Mouse (Mus musculus): ENCODE measurements at regions not wholly inside any gene's neighbourhood (a gene's known extent, or its start where the extent isn't known, plus 50 kb on each side); places are given as distances from the start of the nearest gene placed in this dataset.

DNA sequence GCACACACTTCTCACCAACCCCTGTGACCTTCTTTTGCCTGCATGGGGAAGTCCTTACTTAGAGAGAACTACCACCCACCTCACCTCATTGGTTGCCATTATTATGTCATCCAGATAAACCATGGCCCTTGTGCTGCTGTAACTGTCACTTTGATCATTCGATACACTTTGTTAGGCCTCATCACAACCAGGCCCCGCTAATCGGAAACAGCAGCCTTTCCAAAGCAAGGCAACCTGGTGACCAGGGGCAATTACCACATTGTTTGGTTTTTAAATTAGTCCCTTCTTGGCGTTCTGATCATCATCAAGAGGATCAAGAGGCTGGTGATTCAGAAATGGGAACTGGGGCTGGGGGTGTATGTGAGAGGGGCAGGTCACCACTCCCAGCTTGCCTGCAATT is 208.9 kb upstream of the Meis1 start:
- no peak for DNase-seq (ENCODE audit: low read depth, low spot score)

DNA sequence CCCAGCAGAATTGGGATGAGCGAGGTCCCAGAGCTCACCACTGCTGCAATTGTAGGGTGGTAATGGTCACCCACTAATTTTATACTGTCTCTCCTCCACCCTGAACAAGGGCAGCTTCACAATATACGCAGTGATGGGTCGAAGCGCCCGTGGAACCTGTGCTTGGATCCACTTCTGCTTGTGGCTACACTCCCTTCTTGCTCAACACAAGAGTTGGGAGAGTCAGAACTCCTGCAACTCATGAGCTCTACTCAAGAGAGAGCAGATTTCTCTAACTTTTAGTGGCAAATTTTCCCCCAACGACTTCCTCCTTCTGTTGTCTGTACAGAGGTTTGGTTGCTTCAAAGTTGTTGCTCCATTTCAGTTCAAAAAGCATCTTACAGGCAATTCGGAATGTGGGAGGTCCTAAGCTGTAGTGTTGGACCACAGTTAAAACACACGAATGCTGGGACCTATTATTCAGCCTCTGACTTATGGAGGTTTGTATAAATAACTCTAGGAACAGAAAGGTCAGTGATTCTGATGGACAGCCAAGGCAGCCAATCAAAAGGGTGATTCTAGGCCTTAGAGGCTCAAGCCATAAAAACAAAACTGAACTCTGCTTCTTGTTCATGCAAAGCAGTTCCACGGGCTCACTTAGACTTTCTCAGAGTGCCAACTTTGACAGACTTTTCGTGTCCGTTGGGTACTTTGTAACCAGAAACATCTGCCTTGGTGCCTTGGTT is 227.8 kb upstream of the Meis1 start:
- DNase-seq (ENCODE audit: low read depth, low spot score), result no peak

DNA sequence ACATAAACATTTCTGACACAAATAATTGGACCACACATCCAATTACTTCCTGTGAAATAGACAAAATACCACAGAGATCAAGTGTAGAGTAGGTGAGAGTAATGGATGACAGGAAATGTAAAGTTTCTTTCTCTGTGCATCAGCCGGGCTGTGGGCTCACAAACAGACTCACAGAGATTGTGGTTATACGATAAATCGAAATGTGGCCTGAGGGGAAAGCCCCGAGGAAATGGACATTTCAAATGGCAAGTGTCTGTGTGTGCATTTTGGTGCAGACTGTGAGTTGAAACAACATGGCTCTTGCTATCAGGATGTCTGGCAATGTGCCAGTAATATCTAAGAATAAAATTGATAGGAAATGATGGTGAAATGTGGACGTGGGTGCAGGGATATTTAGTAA is 234.8 kb upstream of the Meis1 start:
- no peak for DNase-seq (ENCODE audit: low read depth, low spot score)

DNA sequence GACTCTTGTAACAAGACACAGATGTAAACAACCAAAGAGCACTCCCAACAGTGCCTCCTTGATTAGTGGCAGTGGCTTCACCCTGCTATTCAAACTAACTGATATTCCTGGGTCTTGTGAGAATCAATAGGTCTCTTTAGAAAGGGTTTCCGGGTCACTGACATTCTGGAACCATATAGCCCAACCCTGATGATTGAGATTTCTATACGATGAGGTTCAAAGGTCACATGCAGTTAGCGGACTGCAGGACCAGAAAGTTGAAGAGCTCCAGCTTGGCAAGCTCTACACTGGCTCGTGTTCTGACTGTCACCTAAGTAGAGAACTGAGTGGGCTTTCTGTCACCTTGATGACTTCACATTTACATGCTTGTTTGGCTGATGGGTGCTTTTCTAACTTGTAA is 235.4 kb upstream of the Meis1 start:
- no peak for DNase-seq (ENCODE audit: low read depth, low spot score)

DNA sequence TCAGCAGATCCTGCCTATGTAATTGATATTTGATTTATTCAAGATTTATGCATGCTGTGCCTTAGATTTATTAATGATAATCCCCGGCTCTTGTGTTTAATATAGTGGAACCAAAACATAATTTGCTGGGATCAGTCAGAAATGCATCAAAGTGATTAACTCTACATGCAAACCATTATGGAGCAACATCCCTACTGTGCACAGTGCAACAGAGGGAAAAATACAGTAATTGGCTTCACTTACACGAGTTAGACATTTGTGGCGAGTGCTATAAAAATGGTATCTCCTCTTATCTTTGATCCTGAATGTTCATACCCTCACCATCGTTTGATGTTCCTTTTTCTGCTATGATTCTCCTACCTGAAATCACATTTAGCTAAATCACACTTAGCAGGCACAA is 238.8 kb upstream of the Meis1 start:
- DNase-seq (ENCODE audit: low read depth, low spot score), result no peak

DNA sequence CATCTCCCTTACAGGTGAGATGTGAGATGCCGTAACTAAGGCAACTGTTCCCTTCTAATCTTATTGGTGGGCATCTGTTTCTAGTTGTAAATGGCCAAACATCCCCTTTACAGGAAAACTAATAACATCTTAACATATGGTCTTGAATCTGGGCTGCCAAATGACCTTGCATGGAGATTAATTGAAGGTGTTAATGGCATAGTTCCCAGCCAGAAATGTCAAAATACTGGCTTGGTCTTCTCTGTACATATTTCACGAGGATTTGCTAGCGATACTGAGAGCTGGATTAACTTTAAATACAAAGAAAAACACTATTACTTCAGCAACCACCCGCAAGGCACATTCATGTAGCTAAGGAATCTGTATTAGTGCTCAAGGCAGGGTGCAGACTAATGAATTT is 244.0 kb upstream of the Meis1 start:
- DNase-seq (ENCODE audit: low read depth, low spot score), result no peak

DNA sequence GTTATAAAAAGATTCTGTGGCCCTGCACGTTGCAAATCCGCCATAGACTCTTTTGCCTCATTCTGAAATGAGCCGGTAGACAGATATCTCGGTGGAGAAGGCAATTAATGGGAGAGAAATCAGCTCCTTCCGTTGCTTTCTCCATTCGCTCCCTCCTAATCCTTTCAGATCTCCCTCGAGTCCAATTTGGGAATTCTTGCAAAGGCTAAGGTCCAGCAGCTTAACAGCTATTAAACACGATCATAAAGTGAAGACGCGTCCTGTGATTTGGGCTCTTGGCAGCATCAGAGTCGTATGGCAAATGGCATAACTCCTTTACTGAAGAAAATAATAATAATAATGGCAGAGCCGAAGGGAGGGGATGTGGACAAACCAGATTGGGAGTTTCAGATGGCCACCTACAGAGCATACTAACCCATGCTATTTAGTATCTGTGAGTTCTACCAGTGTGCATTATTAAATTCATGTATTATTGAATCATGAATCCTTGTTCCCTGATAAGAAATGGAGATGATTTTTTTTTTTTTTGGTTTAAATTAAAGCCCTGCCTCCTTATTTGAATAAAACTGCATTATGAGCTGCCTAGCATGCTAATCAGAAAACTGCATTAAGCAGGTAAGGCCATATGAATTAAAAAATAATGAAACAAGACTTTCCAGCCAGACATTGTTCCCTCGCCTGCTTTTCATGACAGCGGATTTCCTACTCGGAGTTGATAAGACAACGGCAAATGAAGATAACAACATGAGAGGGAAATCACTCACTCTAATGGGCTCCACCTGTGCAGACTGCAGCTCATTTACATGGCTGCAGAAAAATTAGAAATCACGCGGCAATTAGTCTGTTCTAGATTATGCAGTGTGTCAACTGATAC is 246.2 kb upstream of the Meis1 start:
- no peak for DNase-seq (ENCODE audit: low read depth, low spot score)

DNA sequence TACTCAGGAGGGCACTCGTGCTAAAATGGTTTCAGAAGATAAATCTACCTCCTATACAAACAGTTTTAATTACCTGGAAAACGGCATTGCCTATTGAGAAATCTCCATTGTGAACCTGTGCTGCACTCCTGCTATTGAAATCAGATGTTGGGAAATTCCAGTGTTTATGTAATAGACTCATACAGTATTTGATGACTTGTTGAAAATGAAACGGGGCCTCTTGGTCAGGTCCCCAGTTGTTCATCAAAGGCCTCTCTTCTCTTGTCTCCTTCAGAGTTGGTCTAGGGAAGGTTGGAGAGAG is 246.8 kb upstream of the Meis1 start:
- DNase-seq (ENCODE audit: low read depth, low spot score), result no peak

DNA sequence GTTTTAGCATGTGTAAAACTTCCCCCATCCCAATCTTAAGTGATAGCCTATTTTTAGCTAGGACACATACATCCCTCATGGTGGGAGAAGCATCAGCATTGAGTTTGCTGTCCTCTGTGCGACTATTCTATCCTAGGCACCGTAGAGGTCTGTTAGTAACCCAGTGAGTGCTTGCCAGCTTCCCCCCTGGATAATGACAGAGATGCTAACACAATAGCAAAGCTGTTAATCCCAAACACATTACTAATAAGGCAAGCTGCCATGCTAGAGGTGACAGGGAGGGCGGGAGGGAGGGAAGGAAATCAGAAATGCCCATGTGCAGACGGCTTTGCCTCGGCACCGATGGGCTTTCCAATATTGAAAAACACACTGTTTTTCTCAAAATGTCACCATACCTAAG is 272.2 kb upstream of the Meis1 start:
- no peak for DNase-seq (ENCODE audit: low read depth, low spot score)

DNA sequence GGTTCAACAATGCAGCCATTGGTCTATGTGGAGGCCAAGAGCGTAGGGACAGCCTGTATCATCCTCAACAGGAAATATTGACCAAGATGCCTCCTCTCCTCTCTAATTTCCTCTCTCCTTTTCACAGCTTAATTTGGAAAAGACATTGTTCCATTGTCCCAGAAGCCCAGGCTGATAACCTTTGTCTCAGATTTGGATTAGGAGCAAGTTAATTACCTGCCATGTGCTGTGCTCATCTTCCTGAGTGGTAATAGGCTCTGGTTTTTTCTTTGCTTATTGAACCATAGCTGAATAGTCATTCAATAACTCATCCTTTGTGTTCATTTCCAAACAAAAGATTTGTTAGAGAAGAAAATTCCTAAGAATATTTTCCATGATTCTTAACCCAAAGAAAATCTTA is 280.6 kb upstream of the Meis1 start:
- no peak for DNase-seq (ENCODE audit: low read depth, low spot score)

DNA sequence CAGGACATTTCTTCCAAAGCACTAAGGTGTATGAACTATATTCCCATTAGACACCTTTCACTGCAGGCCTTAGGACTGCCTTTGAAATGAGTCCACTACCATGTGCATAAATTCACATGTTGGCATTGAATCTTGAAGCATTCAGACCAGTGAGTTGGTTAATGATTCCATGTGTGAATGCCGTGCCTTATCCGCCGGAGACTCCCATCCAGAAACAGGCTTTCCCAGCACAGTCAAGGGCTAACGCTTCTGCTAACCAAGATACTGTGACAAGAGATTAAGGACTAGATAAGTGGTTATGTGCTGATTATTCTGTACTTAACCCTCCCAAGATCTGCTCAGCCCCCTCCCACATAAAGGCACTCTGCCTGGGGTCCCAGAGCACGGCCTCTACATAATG is 287.9 kb upstream of the Meis1 start:
- DNase-seq (ENCODE audit: low read depth, low spot score), result no peak

DNA sequence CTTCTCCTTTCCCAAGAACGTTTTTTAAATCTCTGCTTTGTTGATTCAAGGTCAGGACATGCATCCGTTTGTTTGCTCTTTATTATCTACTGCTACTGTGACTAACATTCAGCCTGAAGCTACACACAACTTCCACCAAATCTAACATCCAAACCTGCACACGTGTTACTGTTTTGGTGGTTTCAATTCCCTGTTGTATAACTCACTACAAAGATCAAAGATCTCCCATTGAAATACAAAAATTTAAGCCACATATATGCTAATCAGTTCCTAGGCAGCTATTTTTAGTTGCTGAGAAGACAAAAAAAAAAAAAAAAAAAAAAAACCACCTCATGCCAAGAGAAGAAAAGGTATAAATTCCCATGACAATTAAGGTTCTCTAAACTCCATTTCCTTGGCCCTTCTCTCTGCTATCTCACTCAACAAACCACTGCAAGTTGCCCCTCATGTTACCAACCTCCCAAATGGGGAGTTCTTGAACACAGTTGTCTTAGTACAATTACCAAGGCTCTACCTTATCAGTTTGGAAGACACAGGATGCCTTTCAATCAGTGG is 312.0 kb upstream of the Meis1 start:
- peak; percentile 13 for DNase-seq (ENCODE audit: low read depth, low spot score)

DNA sequence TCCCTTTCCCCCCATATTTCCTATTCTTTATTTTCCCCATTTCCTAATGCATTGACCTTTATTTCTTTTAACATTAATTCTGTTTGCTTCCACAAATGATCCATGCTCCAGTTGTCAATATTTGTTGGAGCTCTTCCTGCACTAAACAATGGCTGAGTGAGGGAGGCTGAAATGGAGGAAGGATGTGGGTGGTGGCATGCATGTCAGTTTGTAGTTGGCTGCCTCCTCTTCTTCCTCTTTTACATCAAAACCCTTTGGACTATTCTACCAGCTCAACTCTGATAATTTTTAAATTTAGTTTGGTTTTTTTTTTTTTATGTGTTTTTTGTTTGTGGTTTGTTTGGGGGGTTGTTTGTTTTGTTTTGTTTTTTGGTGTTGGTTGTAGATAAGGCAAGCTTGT is 313.5 kb upstream of the Meis1 start:
- DNase-seq (ENCODE audit: low read depth, low spot score), result no peak

DNA sequence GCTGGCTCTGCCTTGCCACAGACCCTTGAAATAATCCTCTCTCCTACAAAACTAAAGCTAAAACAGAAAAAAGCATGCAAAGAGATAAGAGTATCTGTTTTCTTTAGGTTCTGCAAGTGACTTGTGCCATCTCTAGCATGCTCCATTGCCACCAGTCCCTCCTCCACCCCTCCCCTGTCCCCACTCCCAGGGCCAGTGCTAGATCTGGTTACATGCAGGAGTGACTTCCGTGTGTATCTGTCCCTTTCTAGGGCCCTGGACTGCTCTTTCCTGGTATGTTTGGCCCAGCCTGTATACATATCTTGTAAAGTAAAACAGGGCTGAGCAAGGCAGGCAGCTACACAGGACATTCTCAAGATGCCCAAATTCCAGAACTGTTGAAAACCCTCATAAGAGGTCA is 313.9 kb upstream of the Meis1 start:
- DNase-seq (ENCODE audit: low read depth, low spot score), result no peak

DNA sequence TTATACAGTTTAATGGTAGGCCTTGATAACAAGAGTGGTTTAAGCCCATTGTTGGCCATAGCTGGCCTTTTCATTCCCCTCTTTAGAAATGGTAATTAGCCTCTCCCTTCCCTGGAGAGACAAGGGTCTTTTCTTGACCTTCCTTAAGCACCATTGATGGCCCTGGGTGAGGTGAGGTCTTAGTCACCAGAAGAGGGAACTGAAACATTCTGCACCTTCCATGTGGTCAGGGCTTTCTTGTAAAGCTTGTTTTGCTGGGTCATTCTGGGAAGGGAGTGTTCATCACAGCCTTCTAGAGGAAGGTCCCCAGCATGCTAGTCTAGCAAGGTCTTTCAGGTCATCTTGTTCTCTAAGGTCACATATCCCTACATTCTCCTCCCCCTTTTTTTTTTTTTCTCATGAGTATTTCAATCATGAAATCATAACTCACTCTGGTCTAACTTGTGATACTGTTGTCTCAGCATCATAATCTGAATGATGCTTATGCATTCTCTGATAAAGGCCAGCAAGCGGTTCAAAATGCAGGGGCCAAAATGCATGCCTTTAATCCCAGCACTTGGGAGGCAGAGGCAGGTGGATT is 315.2 kb upstream of the Meis1 start:
- DNase-seq (ENCODE audit: low read depth, low spot score), result peak; percentile 19

DNA sequence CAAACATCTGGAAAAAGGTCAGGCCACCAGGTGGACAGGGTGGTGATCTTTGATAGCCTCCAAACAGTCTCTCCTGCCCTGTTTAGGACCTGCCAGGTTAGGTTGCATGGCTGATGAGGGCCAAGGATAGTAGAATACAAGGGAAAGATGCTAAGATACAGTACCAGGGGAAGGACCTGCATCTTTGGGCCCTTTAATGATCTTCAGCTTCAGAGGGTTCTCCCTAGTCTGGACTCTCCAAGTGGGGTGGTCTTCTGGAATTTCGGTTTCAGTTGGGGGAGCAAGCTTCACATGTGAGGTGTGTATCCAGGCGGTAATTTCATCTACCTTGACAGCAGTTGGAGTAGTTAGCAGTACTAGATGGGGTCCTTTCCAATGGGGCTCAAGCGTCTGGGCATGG is 316.6 kb upstream of the Meis1 start:
- no peak for DNase-seq (ENCODE audit: low read depth, low spot score)

DNA sequence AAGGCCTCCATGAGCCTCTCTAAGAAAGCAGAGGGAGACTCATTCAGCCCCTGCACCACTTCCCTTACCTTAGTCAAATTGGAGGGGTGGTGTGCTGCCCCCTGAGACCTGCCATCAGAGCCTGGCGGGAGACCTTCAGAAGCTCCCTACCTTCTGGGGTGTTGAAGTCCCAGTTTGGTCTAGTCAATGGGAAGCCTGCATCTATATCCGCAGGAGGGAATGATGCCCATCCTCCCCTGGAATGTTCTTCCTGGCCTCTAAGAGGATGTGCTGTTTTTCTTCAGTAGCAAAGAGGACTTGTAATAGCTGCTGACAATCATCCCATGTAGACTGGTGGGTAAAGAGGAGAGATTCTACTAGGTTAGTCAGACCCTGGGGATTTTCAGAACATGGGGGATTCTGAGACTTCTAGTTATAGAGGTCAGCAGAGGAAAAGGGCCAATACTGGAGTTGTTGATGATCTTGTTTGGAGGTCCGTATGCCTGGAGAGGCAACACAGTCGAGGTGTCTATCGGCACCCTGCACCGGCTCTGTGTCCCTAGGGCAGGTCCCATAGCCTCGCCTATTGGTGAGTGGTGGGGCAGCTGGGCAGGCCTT is 321.0 kb upstream of the Meis1 start:
- DNase-seq (ENCODE audit: low read depth, low spot score), result no peak

DNA sequence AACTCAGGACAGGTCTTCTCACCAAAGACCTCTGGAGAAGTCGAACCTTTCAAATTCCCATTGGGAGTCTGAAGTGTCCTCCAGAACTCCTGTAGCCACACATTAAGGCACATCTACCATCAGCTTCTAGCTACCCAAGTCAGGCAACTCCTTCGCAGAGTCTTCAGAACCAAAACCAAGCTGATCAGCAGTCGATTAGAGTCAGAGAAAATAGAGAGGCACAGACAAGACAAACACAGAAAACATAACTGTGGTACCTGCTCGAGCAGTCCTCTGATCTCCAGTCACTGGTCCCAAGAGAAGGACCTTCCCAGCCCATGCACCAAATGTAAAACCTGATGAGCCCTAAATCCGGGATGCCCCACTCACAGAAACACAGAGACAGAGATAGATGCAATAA is 322.1 kb upstream of the Meis1 start:
- no peak for DNase-seq (ENCODE audit: low read depth, low spot score)

DNA sequence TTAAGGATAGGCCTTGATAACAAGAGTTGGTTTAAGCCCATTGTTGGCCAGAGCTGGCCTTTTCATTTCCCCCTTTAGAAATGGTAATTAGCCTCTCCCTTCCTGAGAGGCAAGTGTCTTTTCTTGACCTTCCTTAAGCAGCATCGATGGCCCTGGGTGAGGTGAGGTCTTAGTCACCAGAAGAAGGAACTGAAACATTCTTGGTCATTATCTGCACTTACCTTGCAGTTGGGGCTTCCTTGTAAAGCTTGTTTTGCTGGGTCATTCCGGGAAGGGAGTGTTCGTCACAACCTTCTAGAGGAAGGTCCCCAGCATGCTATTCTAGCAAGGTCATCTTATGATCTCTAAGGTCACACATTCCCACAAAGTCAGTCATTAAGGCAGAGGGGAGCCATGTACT is 322.6 kb upstream of the Meis1 start:
- no peak for DNase-seq (ENCODE audit: low read depth, low spot score)

DNA sequence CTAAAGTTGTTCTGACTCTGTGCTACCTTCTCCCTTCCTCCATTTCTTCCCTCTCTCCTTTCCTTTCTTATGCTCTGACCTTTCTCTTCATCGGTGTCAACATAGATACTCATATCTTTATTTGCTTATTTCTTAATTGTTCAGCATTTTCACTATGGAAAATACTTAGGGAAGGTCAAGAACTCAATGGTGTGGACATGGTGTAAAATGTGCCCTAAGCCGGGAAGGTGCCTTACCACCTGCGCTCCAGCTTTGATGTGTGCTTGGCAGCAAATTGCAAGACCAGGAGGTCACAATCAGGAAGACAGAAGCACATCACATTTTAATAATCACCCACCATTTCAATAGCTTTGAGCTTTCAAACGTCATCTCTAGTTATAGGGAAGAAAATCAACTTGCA is 324.0 kb upstream of the Meis1 start:
- DNase-seq (ENCODE audit: low read depth, low spot score), result no peak

DNA sequence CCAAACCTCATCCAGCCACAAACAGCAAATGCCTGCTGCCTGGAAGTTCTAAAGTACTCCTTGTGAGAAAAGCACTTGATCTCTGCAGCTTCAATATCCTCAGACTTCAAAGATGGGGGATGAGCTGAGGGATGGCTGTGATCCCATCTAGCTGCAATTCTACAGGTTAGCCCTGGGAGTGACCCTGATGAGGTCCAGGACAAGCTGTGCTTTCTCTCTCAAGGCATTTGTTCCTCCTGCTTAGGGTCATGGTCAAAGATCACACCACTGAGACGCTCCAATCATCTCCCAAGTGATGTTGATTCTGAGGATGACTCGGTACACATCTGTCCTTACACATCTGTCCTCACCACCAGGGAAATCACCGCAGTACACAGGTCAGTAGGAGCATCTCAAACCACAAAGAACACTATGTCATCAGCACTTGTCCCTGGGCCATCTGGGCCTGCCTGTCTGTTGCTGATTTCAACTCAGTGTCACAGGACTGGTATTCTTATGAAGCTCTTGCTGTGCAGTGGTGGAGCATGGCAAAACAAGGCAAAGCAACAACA is 327.6 kb upstream of the Meis1 start:
- DNase-seq (ENCODE audit: low read depth, low spot score), result no peak
